Mouse (Mus musculus): ENCODE measurements around the gene Tmprss7. TPM values are rescaled to one million over a fixed set of nuclear protein-coding genes. Genes with fewer than 3 reads are reported as not detected.

Tmprss7 gene
- polyA plus RNA-seq, 1 experiment = not detected

DNA sequence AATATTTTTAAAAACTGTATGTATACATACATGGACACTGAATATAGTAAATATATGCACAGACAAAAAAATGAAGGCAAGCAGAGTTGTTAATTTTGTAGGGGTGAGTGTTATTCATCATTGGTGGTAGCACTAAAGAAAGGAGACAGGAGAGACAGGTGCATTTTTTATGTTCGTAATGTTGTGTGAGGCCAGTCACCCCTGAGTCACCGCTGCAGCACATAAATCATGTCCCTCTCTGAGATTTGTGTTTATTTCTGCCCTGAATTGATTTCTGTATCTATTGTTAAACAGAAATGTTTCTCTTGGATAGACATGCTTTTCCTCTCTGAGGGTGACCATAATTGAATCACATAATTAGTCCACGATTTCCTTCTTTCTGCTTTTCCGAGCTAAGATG lies 61.0 kb downstream of the Tmprss7 start:
- H3K27me3 ChIP-seq (ENCODE audit: control insufficient read depth, insufficient read depth, low read length, poor library complexity, severe bottlenecking) = no peaks in the 10 kb centered on the region
- no peak overlapping the region for H3K27ac ChIP-seq (ENCODE audit: insufficient read depth, low read length)
- no peak overlapping the region for H3K4me3 ChIP-seq (ENCODE audit: low read depth, low read length)
- H3K9ac ChIP-seq (ENCODE audit: low read depth, poor library complexity, severe bottlenecking) = no peak overlapping the region
- no peaks in the 10 kb centered on the region for H3K9me3 ChIP-seq (replicated peaks; ENCODE audit: control insufficient read depth, insufficient read depth, low read length, poor library complexity, severe bottlenecking)
- no peaks in the 10 kb centered on the region for H3K4me1 ChIP-seq (ENCODE audit: control insufficient read depth, insufficient read depth, low read length)
- no peaks in the 10 kb centered on the region for H3K36me3 ChIP-seq (ENCODE audit: control insufficient read depth, insufficient read depth, low read length, poor library complexity, severe bottlenecking)
- no peak for TF ChIP-seq EP300 (IDR thresholded peaks at IDR 0.05; ENCODE audit: insufficient read depth, low read depth, low read length)
- TF ChIP-seq CTCF (IDR thresholded peaks at IDR 0.05; ENCODE audit: low read depth, low read length) = no peak
- no peak for TF ChIP-seq POLR2A (IDR thresholded peaks at IDR 0.05; ENCODE audit: insufficient read depth, low read length)

DNA sequence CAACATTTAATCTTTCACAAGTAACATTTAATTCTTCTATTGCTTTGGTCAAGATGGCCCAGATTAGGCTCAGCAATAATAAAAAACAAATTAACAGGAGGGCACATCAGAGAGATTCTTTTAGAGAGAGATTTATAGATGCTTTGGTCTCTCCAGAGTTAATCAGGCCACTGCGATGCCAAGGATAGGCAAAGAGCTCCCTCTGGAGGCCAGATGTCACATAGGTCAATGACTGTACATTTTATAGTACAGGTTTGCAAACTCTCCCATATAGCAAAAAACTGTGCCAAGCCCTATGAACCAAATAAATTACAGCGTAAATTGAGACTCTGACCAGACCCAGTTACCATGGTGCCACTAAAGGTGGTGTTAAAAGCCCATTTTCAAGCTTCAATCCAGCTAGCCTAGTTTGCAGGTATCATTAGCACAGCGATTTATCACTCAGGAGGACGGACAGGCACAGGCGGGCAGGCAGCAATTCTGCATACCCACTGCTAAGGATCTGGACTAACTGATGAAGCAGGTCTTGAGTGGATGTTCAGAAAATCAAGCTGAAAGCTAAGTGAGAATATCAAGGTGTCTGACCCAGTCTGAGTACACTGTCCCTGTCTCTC lies 63.0 kb downstream of the Tmprss7 start:
- Histone ChIP-seq H3K9ac (ENCODE audit: low read depth, poor library complexity, severe bottlenecking) (no peak overlapping the region), H3K9me3 (replicated peaks; ENCODE audit: control insufficient read depth, insufficient read depth, low read length, poor library complexity, severe bottlenecking) (no peaks in the 10 kb centered on the region), H3K4me1 (ENCODE audit: control insufficient read depth, insufficient read depth, low read length) (no peaks in the 10 kb centered on the region), H3K4me3 (ENCODE audit: low read depth, low read length) (no peak overlapping the region), H3K36me3 (ENCODE audit: control insufficient read depth, insufficient read depth, low read length, poor library complexity, severe bottlenecking) (no peaks in the 10 kb centered on the region), H3K27ac (ENCODE audit: insufficient read depth, low read length) (no peak overlapping the region), H3K27me3 (ENCODE audit: control insufficient read depth, insufficient read depth, low read length, poor library complexity, severe bottlenecking) (no peaks in the 10 kb centered on the region)
- TF ChIP-seq EP300 (IDR thresholded peaks at IDR 0.05; ENCODE audit: insufficient read depth, low read depth, low read length) (no peak), CTCF (IDR thresholded peaks at IDR 0.05; ENCODE audit: low read depth, low read length) (peak; percentile 23), POLR2A (IDR thresholded peaks at IDR 0.05; ENCODE audit: insufficient read depth, low read length) (no peak)

DNA sequence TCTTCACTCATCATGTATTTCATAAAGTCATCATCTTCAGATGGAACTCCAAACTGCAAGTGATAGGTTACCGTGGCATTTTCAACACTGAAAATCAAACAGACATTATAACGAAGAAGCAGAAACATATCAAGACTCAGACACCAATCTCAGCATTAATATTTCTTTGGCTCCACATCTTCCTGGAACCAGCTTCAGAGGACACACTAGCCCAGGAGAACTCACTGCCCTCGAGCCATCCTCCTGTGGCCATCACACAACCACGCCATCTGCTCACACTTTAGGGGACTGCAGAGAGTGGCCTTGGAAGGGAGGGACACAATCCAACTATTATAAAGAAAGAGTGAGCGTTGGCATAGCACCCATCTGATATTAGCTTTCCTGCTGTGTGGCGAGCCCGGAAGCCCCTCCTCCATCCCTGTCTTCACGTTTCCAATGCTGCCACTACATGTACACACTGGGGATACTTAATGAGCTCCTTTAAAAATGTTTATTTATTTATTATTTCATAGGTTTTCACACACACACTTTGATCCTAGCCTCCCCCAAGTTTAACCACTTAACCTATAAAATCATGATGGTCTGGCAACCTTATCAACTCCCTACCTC lies 63.9 kb downstream of the Tmprss7 start:
- Histone ChIP-seq H3K36me3 (ENCODE audit: control insufficient read depth, insufficient read depth, low read length, poor library complexity, severe bottlenecking) (no peaks in the 10 kb centered on the region), H3K27me3 (ENCODE audit: control insufficient read depth, insufficient read depth, low read length, poor library complexity, severe bottlenecking) (no peaks in the 10 kb centered on the region), H3K9ac (ENCODE audit: low read depth, poor library complexity, severe bottlenecking) (no peak overlapping the region), H3K27ac (ENCODE audit: insufficient read depth, low read length) (no peak overlapping the region), H3K9me3 (replicated peaks; ENCODE audit: control insufficient read depth, insufficient read depth, low read length, poor library complexity, severe bottlenecking) (no peaks in the 10 kb centered on the region), H3K4me1 (ENCODE audit: control insufficient read depth, insufficient read depth, low read length) (no peaks in the 10 kb centered on the region), H3K4me3 (ENCODE audit: low read depth, low read length) (no peak overlapping the region)
- no peak for TF ChIP-seq EP300 (IDR thresholded peaks at IDR 0.05; ENCODE audit: insufficient read depth, low read depth, low read length)
- no peak for TF ChIP-seq POLR2A (IDR thresholded peaks at IDR 0.05; ENCODE audit: insufficient read depth, low read length)
- no peak for TF ChIP-seq CTCF (IDR thresholded peaks at IDR 0.05; ENCODE audit: low read depth, low read length)

DNA sequence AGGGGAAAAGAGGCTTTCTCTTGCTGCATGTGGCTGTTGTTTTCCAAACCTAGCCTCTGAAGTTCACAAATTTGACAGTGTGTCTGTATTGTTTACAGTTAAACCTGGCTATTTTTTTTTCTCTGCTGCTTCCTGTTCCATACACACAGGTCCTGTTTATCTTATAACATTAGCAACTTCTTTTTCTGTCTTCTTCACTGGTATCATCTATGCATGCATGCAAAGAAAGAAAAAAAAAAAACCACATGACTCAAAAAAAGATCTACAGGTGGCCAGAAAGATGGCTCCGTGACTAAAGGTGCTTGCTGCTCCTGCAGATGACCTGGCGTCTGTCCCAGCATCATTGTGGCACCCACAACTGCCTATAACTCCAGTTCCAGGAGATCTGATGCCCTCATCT lies 68.1 kb downstream of the Tmprss7 start:
- TF ChIP-seq CTCF (IDR thresholded peaks at IDR 0.05; ENCODE audit: low read depth, low read length) (no peak), EP300 (IDR thresholded peaks at IDR 0.05; ENCODE audit: insufficient read depth, low read depth, low read length) (no peak), POLR2A (IDR thresholded peaks at IDR 0.05; ENCODE audit: insufficient read depth, low read length) (no peak)
- H3K36me3 ChIP-seq (ENCODE audit: control insufficient read depth, insufficient read depth, low read length, poor library complexity, severe bottlenecking) = no peaks in the 10 kb centered on the region
- H3K27ac ChIP-seq (ENCODE audit: insufficient read depth, low read length) = no peak overlapping the region
- H3K9me3 ChIP-seq (replicated peaks; ENCODE audit: control insufficient read depth, insufficient read depth, low read length, poor library complexity, severe bottlenecking) = no peaks in the 10 kb centered on the region
- no peaks in the 10 kb centered on the region for H3K27me3 ChIP-seq (ENCODE audit: control insufficient read depth, insufficient read depth, low read length, poor library complexity, severe bottlenecking)
- no peak overlapping the region for H3K4me3 ChIP-seq (ENCODE audit: low read depth, low read length)
- H3K9ac ChIP-seq (ENCODE audit: low read depth, poor library complexity, severe bottlenecking) = no peak overlapping the region
- H3K4me1 ChIP-seq (ENCODE audit: control insufficient read depth, insufficient read depth, low read length) = no peaks in the 10 kb centered on the region

DNA sequence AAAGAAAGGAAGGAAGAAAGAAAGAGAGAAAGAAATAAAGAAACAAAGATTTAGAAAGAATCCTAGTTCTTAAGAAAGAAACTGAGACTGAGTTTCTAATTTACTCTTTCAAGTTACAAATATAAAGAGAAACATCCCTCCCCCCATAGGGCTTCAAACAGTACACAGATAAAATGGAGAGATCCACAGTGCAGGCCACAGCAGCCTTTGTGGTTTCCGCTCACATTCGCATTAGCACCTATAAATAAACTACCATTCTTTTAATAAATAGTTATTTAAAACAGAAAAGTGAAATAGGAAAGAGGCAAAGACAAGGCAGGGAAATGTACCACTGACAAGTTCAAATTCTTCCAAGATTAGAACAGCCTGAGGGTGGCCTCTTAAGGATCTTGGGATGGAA lies 68.7 kb downstream of the Tmprss7 start:
- H3K27ac ChIP-seq (ENCODE audit: insufficient read depth, low read length) = no peak overlapping the region
- H3K4me3 ChIP-seq (ENCODE audit: low read depth, low read length) = no peak overlapping the region
- TF ChIP-seq EP300 (IDR thresholded peaks at IDR 0.05; ENCODE audit: insufficient read depth, low read depth, low read length) = no peak
- TF ChIP-seq CTCF (IDR thresholded peaks at IDR 0.05; ENCODE audit: low read depth, low read length) = no peak
- no peak for TF ChIP-seq POLR2A (IDR thresholded peaks at IDR 0.05; ENCODE audit: insufficient read depth, low read length)
- no peak overlapping the region for H3K9ac ChIP-seq (ENCODE audit: low read depth, poor library complexity, severe bottlenecking)
- no peaks in the 10 kb centered on the region for H3K9me3 ChIP-seq (replicated peaks; ENCODE audit: control insufficient read depth, insufficient read depth, low read length, poor library complexity, severe bottlenecking)
- no peaks in the 10 kb centered on the region for H3K4me1 ChIP-seq (ENCODE audit: control insufficient read depth, insufficient read depth, low read length)
- no peaks in the 10 kb centered on the region for H3K36me3 ChIP-seq (ENCODE audit: control insufficient read depth, insufficient read depth, low read length, poor library complexity, severe bottlenecking)
- H3K27me3 ChIP-seq (ENCODE audit: control insufficient read depth, insufficient read depth, low read length, poor library complexity, severe bottlenecking) = no peaks in the 10 kb centered on the region

DNA sequence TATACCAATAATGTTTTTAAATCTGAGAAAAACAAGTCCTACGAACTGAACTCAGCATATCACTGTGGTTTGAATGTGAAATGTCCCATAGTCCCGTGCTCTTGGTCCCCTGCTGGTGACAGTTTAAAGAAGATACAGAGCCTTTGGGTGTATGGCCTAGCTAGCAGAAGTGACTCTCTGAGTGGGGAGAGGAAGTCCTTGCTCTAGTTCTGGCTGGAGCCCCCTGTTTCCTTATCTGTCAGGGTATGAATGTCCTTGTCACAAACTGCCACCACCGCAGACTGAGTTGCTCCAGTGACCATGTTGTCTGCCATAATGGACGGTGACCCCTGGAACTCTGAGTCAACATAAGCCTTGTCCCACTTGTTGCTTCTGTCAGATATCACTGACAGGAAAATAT lies 70.2 kb downstream of the Tmprss7 start:
- no peak overlapping the region for H3K4me3 ChIP-seq (ENCODE audit: low read depth, low read length)

More for the DNA sequence above, 70.2 kb downstream of the Tmprss7 start:
- H3K9me3 ChIP-seq (replicated peaks; ENCODE audit: control insufficient read depth, insufficient read depth, low read length, poor library complexity, severe bottlenecking) = no peaks in the 10 kb centered on the region
- no peaks in the 10 kb centered on the region for H3K36me3 ChIP-seq (ENCODE audit: control insufficient read depth, insufficient read depth, low read length, poor library complexity, severe bottlenecking)
- H3K4me1 ChIP-seq (ENCODE audit: control insufficient read depth, insufficient read depth, low read length) = no peaks in the 10 kb centered on the region
- TF ChIP-seq EP300 (IDR thresholded peaks at IDR 0.05; ENCODE audit: insufficient read depth, low read depth, low read length) (no peak), CTCF (IDR thresholded peaks at IDR 0.05; ENCODE audit: low read depth, low read length) (no peak), POLR2A (IDR thresholded peaks at IDR 0.05; ENCODE audit: insufficient read depth, low read length) (no peak)
- H3K27ac ChIP-seq (ENCODE audit: insufficient read depth, low read length) = no peak overlapping the region
- H3K27me3 ChIP-seq (ENCODE audit: control insufficient read depth, insufficient read depth, low read length, poor library complexity, severe bottlenecking) = no peaks in the 10 kb centered on the region
- H3K9ac ChIP-seq (ENCODE audit: low read depth, poor library complexity, severe bottlenecking) = no peak overlapping the region
